Mouse (Mus musculus): ENCODE measurements around the gene St8sia4. TPM values are rescaled to one million over a fixed set of nuclear protein-coding genes. Genes with fewer than 3 reads are reported as not detected.

Gene St8sia4
- total and polyA plus RNA-seq, 3 experiments: 0.81 to 1.3 TPM; not detected in 1

DNA sequence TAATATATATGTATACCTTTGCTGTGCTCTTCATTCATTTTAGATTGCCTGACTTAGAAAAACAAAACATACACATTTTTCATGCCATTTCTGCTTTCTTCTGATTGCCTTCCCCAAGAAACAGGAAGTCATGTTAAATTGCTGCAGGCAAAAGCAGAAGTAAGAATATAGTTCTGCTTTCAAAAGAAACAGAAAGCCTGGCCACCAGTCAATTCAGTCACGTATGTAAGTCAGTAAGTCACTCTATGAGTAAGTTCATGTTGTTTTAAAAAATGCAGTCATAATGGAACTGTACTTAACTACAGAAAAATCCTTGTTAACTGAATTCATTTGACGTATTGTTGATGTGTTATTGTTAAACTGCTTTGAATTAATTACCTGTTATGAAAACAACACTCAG lies 77.3 kb downstream of the St8sia4 start (continued):
- TF ChIP-seq ZC3H11A (IDR thresholded peaks at IDR 0.05; ENCODE audit: low read depth, low read length): no peak
- TF ChIP-seq POLR2AphosphoS2 (IDR thresholded peaks at IDR 0.05; ENCODE audit: low read length): no peak

DNA sequence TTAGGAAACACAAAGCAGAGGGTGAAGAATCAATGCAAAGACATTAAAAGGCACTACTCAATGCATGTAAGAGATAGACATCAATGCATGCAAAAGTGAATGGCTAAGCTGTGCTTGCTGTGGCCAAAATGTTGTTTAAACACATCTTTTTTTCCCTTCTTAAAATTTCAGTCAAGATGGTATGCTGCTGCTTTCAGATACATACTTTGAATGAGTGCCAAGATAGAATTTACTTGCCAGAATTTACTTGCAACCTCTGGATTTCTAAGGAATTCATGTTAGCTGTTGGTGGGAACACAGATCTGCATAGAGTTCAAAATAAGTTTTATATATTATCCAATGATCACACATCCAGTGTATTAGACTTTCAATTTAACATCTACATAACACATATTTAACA lies 77.9 kb downstream of the St8sia4 start:
- H3K27ac ChIP-seq (ENCODE audit: control insufficient read depth, low read depth, low read length): peak overlapping the region; percentile 1; the same call in 1 of the 2 replicates
- no peaks in the 10 kb centered on the region for H3K27me3 ChIP-seq (ENCODE audit: control insufficient read depth in 1 of 2, insufficient read depth in 2 of 2, low read length in 2 of 2)
- H3K4me3 ChIP-seq (ENCODE audit: control insufficient read depth in 1 of 2, insufficient read depth in 1 of 2, low read depth in 2 of 2, low read length in 2 of 2): no peak overlapping the region
- no peaks in the 10 kb centered on the region for H3K79me2 ChIP-seq (ENCODE audit: control insufficient read depth, insufficient read depth, low read length, poor library complexity)
- H3K9me3 ChIP-seq (replicated peaks; ENCODE audit: insufficient read depth, low read length): no peaks in the 10 kb centered on the region
- TF ChIP-seq GATA1 (IDR thresholded peaks at IDR 0.05; ENCODE audit: low read depth, low read length) (peak; percentile 3; the same call in 1 of the 2 replicates), ETS1 (IDR thresholded peaks at IDR 0.05; ENCODE audit: low read depth, low read length) (no peak)
- DNase-seq (ENCODE audit: low read depth, low spot score): peak; percentile 55
- H3K9ac ChIP-seq (ENCODE audit: control insufficient read depth, low read depth, low read length, poor library complexity, severe bottlenecking): no peak overlapping the region; the same call in 1 of the 2 replicates
- peaks cover 5 to 10% of the 10 kb centered on the region in 2 experiments for H3K4me1 ChIP-seq (ENCODE audit: control insufficient read depth in 1 of 2, insufficient read depth in 2 of 2, low read length in 2 of 2)
- peaks cover 0 to 15% of the 10 kb centered on the region in 2 experiments; a peak in 2 of 4 replicates for H3K36me3 ChIP-seq (ENCODE audit: control insufficient read depth in 1 of 2, insufficient read depth in 2 of 2, low read length in 2 of 2)

DNA sequence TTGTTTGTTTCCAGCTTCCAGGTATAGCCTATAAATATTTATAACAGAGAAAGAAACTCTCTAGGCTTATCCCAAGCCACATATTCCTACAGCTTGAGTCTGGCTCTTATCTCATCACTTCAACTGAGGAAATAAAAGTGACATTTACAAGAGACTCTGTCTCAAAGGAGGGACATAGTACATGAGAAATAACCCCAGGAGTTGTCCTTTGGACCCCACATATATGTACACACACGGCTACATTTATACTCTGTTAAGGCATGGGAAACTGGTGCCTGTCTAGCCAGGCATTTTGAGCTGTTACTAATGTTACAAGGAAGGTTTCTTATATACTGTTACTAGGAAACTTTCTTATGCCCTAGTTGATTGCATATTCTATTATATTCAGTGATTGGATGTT lies 84.1 kb downstream of the St8sia4 start:
- H3K4me3 ChIP-seq (ENCODE audit: control insufficient read depth in 1 of 2, insufficient read depth in 1 of 2, low read depth in 2 of 2, low read length in 2 of 2): no peak overlapping the region
- H3K79me2 ChIP-seq (ENCODE audit: control insufficient read depth, insufficient read depth, low read length, poor library complexity): no peaks in the 10 kb centered on the region
- no peaks in the 10 kb centered on the region for H3K9me3 ChIP-seq (replicated peaks; ENCODE audit: insufficient read depth, low read length)
- no peaks in the 10 kb centered on the region for H3K27me3 ChIP-seq (ENCODE audit: control insufficient read depth in 1 of 2, insufficient read depth in 2 of 2, low read length in 2 of 2)
- H3K9ac ChIP-seq (ENCODE audit: control insufficient read depth, low read depth, low read length, poor library complexity, severe bottlenecking): no peak overlapping the region
- DNase-seq (ENCODE audit: low read depth, low spot score): no peak
- no peaks in the 10 kb centered on the region for H3K4me1 ChIP-seq (ENCODE audit: control insufficient read depth in 1 of 2, insufficient read depth in 2 of 2, low read length in 2 of 2)
- H3K36me3 ChIP-seq (ENCODE audit: control insufficient read depth in 1 of 2, insufficient read depth in 2 of 2, low read length in 2 of 2): no peaks in the 10 kb centered on the region
- no peak for TF ChIP-seq GABPA (IDR thresholded peaks at IDR 0.05; ENCODE audit: low read depth, low read length)
- TF ChIP-seq BHLHE40 (IDR thresholded peaks at IDR 0.05; ENCODE audit: borderline replicate concordance, low read depth, low read length): no peak
- no peak for TF ChIP-seq TAL1 (IDR thresholded peaks at IDR 0.05; ENCODE audit: low read length)
- no peak for TF ChIP-seq MAFK (IDR thresholded peaks at IDR 0.05; ENCODE audit: borderline replicate concordance, low read depth, low read length)
- TF ChIP-seq ZNF384 (IDR thresholded peaks at IDR 0.05; ENCODE audit: low read depth, low read length): no peak
- TF ChIP-seq POLR2A (IDR thresholded peaks at IDR 0.05; ENCODE audit: control insufficient read depth in 1 of 2, insufficient read depth in 1 of 2, low read depth in 1 of 2, low read length in 2 of 2, poor library complexity in 1 of 2): no peak
- TF ChIP-seq MYB (IDR thresholded peaks at IDR 0.05; ENCODE audit: low read depth, low read length): no peak
- TF ChIP-seq ELF1 (IDR thresholded peaks at IDR 0.05; ENCODE audit: low read depth, low read length): no peak
- no peak for TF ChIP-seq ZMIZ1 (IDR thresholded peaks at IDR 0.05; ENCODE audit: low read depth, low read length)
- no peak for TF ChIP-seq HCFC1 (IDR thresholded peaks at IDR 0.05; ENCODE audit: low read depth, low read length)
- TF ChIP-seq MYC (IDR thresholded peaks at IDR 0.05; ENCODE audit: low read depth, low read length): no peak
- TF ChIP-seq RAD21 (IDR thresholded peaks at IDR 0.05; ENCODE audit: low read depth, low read length): no peak
- no peak for TF ChIP-seq USF1 (IDR thresholded peaks at IDR 0.05; ENCODE audit: low read depth, low read length)
- no peak for TF ChIP-seq KAT2A (conservative IDR thresholded peaks at IDR 0.05; ENCODE audit: low read depth, low read length)
- TF ChIP-seq MXI1 (IDR thresholded peaks at IDR 0.05; ENCODE audit: low read depth, low read length): no peak
- TF ChIP-seq USF2 (IDR thresholded peaks at IDR 0.05; ENCODE audit: borderline replicate concordance in 1 of 2, insufficient read depth in 1 of 2, low read depth in 1 of 2, low read length in 2 of 2): no peak
- TF ChIP-seq GATA1 (IDR thresholded peaks at IDR 0.05; ENCODE audit: low read depth, low read length): no peak
- TF ChIP-seq POLR2AphosphoS5 (IDR thresholded peaks at IDR 0.05; ENCODE audit: borderline replicate concordance, low read depth, low read length): no peak
- no peak for TF ChIP-seq SMC3 (IDR thresholded peaks at IDR 0.05; ENCODE audit: low read depth, low read length)
- no peak overlapping the region for H3K27ac ChIP-seq (ENCODE audit: control insufficient read depth, low read depth, low read length)

Data from MEL (cell line).